Mouse (Mus musculus) kidney, postnatal 36 days (tissue): ENCODE results near the gene Cip2a.

Source experiments
- DNase-seq, 2 experiments: peaks; one replicate each; pipeline ENCODE4 v3.0.0; 2021 to 2022; ENCODE audit warnings: mixed read lengths in 2 of 2

The Cip2a gene

GRCm38 (mm10) chr16:48993559-48994342, at the start of gene Cip2a, which contains the start of gene Dzip3:
Cip2a (plus strand) TSS chr16:48994185.
Dzip3 (minus strand) TSS chr16:48994165.
- peak; percentile 87 to 91 for DNase-seq

- no peak for DNase-seq
Observed at GRCm38 (mm10) chr16:48972996-48973395, 21.0 kb upstream of the Cip2a start.

- peak in 1 of 2 experiments; percentile 11 for DNase-seq
Observed at GRCm38 (mm10) chr16:48973548-48973947, 20.4 kb upstream of the Cip2a start.

- DNase-seq: no peak
Observed at GRCm38 (mm10) chr16:48979965-48980364, 14.0 kb upstream of the Cip2a start.

- no peak for DNase-seq
Observed at GRCm38 (mm10) chr16:48985034-48985627, 8.9 kb upstream of the Cip2a start.

- no peak for DNase-seq
Observed at GRCm38 (mm10) chr16:48989700-48990099, 4.3 kb upstream of the Cip2a start.

- DNase-seq: no peak
Observed at GRCm38 (mm10) chr16:48992437-48993230, 1.4 kb upstream of the Cip2a start.

- no peak for DNase-seq
Observed at GRCm38 (mm10) chr16:48993231-48993558, 790 bp upstream of the Cip2a start.

GRCm38 (mm10) chr16:48994343-48994693, 333 bp downstream of the Cip2a start:
- DNase-seq: peak in 1 of 2 experiments; percentile 11

GRCm38 (mm10) chr16:49004151-49004550, 10.2 kb downstream of the Cip2a start:
- no peak for DNase-seq

- DNase-seq: no peak
Observed at GRCm38 (mm10) chr16:49016620-49017332, 22.8 kb downstream of the Cip2a start.

GRCm38 (mm10) chr16:49035852-49036251, 41.9 kb downstream of the Cip2a start:
- no peak for DNase-seq

GRCm38 (mm10) chr16:49037771-49038170, 43.8 kb downstream of the Cip2a start:
- no peak for DNase-seq

- DNase-seq: no peak
Observed at GRCm38 (mm10) chr16:49040554-49041221, 46.7 kb downstream of the Cip2a start.

- no peak for DNase-seq
Observed at GRCm38 (mm10) chr16:49049214-49049613, 55.2 kb downstream of the Cip2a start.

- no peak for DNase-seq
Observed at GRCm38 (mm10) chr16:49057186-49057585, 63.2 kb downstream of the Cip2a start, which contains the start of gene Myh15. Myh15 (plus strand) TSS chr16:49057486.
